Mouse (Mus musculus) hindbrain, embryonic 15.5 days (tissue): Measurements from ENCODE around the gene Rora. TPM values are rescaled to one million over a fixed set of nuclear protein-coding genes. Genes with fewer than 3 reads are reported as not detected.
A peak's percentile ranks its signal among the peaks of the same experiment; 100 is the strongest.

Source experiments
- ATAC-seq: fragments of 200-750 bp; cut with Nextera tagmentation; 2 replicates; pipeline ENCODE4 v1.8.0; 2017; ENCODE audit warnings: low read depth, moderate number of reproducible peaks, moderate TSS enrichment; ENCODE audit not compliant: low FRiP score
- H3K27ac ChIP-seq: fragments of 300-500 bp; sonication (generic); replicated peaks from 2 replicates; pipeline ENCODE4 v1.5.1; 2015; ENCODE audit warnings: mild to moderate bottlenecking, inconsistent platforms
- H3K27me3 ChIP-seq: fragments of 300-500 bp; sonication (generic); 2 replicates; pipeline ENCODE4 v1.6.1; 2015; ENCODE audit warnings: control low read depth, inconsistent platforms
- H3K36me3 ChIP-seq: fragments of 300-500 bp; sonication (generic); 2 replicates; pipeline ENCODE4 v1.6.1; 2015; ENCODE audit warnings: control low read depth, inconsistent platforms
- H3K4me1 ChIP-seq: fragments of 300-500 bp; sonication (generic); replicated peaks from 2 replicates; pipeline ENCODE4 v1.6.1; 2015; ENCODE audit warnings: control low read depth, inconsistent platforms
- H3K4me2 ChIP-seq: fragments of 300-500 bp; sonication (generic); 2 replicates; pipeline ENCODE4 v1.6.1; 2015; ENCODE audit warnings: moderate library complexity, mild to moderate bottlenecking, inconsistent platforms
- H3K4me3 ChIP-seq: fragments of 300-500 bp; sonication (generic); 2 replicates; pipeline ENCODE4 v1.5.1; 2015; ENCODE audit warnings: mild to moderate bottlenecking, inconsistent platforms
- H3K9ac ChIP-seq: fragments of 300-500 bp; sonication (generic); 2 replicates; pipeline ENCODE4 v1.6.1; 2015; ENCODE audit warnings: inconsistent platforms
- H3K9me3 ChIP-seq: fragments of 300-500 bp; sonication (generic); 2 replicates; pipeline ENCODE4 v1.6.1; 2016; ENCODE audit warnings: control low read depth, inconsistent platforms
- WGBS: fragments of 180-500 bp; shearing (Covaris S2); methylation state at CpG from one replicate; pipeline ENCODE4 v1.1.7; 2015; 5-methylcytosine and 5-hydroxymethylcytosine counted together
- polyA plus RNA-seq: library from polyadenylated mRNA; unstranded; fragments of >200 nt; fragmentation: Nextera tagmentation; extraction: Ambion mirVana; gene quantifications from 2 replicates; pipeline ENCODE4 v1.2.1, GENCODE M21; 2015

Rora gene
- polyA plus RNA-seq, 1 experiment from 2014 or later: 48.5 TPM

DNA sequence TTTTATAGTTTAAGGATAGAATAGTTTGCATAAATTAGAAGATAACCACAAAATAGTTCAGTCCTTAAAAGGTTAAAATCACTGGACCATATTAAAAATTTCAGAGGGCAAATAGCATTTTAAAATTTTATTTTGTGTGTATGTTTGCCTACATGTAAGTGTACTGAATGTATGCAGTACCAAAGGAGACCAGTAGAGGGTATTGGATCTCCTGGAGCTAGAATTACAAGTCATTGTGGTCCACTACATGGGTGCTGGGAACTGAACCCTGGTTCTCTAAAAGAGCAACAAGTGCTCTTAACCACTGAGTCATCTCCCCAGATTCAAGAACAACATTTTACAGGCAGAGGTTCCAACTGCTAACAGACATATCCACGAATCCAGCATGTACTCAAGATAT lies 493.4 kb downstream of the Rora start:
- H3K4me1 ChIP-seq: 0 out of 2 replicates have a peak, but pooled peaks cover 6% of the 10 kb centered on the region
- no peak for ATAC-seq
- H3K27ac ChIP-seq: no peak overlapping the region
- no peak overlapping the region for H3K4me2 ChIP-seq
- no peak overlapping the region for H3K4me3 ChIP-seq
- H3K36me3 ChIP-seq: no peaks in the 10 kb centered on the region
- H3K27me3 ChIP-seq: no peaks in the 10 kb centered on the region
- WGBS: 97% methylated on average over 1 of the region's 1 CpGs
- H3K9me3 ChIP-seq: no peaks in the 10 kb centered on the region
- H3K9ac ChIP-seq: no peak overlapping the region

DNA sequence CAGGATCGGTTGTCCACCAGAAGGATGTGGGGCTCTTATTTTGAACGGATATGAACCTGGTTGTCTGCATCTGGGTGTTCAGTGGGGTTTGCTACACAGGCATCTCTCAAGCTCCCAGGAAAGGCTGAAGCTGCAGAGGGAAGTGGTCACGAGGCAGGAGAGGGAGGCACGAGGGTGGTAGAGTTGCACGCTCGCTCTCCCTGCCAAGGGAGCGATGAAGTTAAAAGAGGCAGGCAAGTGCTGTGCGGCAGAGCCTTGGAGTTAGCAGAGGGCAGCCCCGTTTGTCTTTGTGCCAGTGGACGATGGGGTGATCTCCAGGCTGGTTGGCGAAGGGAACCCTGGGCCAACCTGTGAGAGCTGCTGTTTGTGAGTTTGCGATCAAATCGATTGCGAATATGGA lies 496.6 kb downstream of the Rora start:
- Histone ChIP-seq H3K4me3 (no peak overlapping the region), H3K27me3 (no peaks in the 10 kb centered on the region), H3K4me1 (0 out of 2 replicates have a peak, but pooled peaks cover 6% of the 10 kb centered on the region), H3K27ac (peak overlapping the region; percentile 49; the same call in 1 of the 2 replicates), H3K9ac (no peak overlapping the region), H3K4me2 (no peak overlapping the region), H3K36me3 (no peaks in the 10 kb centered on the region), H3K9me3 (no peaks in the 10 kb centered on the region)
- 44% methylated on average over 14 of the region's 14 CpGs for WGBS
- 0 out of 2 replicates have a peak, but pooled peaks have one; percentile 54 for ATAC-seq

DNA sequence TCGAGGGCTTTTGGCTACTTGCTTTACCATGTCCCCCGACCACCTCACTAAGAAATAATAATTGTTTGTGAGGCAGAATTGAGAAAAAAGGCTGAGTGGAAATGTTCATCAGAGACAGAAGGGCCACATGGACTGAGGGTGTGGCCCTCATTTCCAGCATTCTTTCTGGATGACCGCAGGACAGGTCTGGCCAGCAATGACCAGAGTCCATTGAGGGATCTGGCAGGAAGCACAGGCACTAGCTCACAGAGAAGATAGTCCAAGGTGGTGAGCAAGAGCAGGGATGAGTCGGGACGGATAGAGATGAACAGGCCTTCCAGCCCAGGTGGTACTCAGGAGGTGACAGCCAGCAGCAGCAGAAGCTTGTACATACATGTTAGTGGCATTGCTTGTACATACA lies 501.1 kb downstream of the Rora start:
- H3K27me3 ChIP-seq: no peaks in the 10 kb centered on the region

DNA sequence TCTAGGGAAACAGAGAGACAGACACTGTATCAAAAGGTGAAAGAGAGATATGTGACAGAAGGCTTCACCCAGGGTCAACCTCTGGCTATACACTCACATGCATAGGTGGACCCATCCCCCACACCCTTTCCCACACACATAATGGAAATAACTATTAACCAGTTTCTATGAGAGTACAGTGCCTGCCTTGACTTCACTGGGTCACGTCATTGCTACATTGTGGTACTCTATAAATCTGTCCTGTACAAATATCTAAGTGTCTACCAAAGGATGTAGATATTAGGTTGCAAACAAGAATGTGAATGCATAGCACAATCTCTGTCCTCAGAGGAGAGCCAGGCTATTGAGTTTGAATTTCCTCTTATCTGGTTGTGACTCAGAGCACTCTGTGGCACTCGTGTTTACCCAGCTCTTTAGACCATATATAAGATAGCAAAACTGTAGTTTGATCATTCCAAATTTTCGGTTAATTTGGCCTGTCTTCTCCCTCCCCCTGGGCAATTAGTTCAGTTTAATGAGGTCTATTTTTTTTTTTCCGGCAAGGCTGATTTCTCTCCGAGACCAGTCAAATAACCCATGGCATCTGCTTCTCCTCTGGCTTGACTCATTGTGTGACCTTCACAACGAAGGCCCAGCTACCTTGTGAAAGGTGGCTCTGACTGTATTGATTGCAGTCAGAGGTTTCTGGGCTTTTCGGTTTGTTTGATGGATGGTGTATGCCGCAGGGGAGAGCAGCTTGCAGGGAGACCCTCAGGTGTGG lies 502.4 kb downstream of the Rora start:
- WGBS: 73% methylated on average over 8 of the region's 8 CpGs
- Histone ChIP-seq H3K4me2 (no peak overlapping the region), H3K27ac (no peak overlapping the region), H3K36me3 (no peaks in the 10 kb centered on the region), H3K4me3 (no peak overlapping the region), H3K4me1 (no peaks in the 10 kb centered on the region), H3K9ac (no peak overlapping the region), H3K27me3 (no peaks in the 10 kb centered on the region), H3K9me3 (no peaks in the 10 kb centered on the region)
- ATAC-seq: no peak

More for the DNA sequence above, 501.1 kb downstream of the Rora start:
- Histone ChIP-seq H3K4me3 (no peak overlapping the region), H3K9ac (no peak overlapping the region), H3K4me1 (0 out of 2 replicates have a peak, but pooled peaks cover 6% of the 10 kb centered on the region), H3K27ac (no peak overlapping the region), H3K4me2 (no peak overlapping the region), H3K36me3 (no peaks in the 10 kb centered on the region), H3K9me3 (no peaks in the 10 kb centered on the region)
- no peak for ATAC-seq
- WGBS: 95% methylated on average over 5 of the region's 5 CpGs

DNA sequence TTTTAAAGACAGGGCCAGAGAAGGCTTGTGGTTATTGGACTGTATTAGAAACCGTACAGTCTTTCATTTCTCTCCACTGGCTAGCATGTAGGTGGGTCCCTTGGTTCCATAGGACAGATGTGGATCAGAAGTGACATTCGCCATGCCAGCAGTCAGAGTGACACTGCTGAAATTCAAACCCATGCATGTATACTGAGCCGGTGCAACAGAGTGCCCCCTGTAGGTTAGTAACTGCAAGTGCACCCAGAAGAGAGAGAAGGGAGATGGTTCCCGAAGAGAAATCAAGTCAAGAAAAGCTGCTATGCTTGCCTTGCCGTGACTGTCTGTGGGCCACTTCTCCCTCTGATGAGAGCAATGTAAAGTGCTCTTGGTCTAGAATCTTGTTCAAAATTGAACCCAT lies 507.2 kb downstream of the Rora start:
- Histone ChIP-seq H3K9me3 (no peaks in the 10 kb centered on the region), H3K4me3 (no peak overlapping the region), H3K9ac (no peak overlapping the region), H3K36me3 (no peaks in the 10 kb centered on the region), H3K4me1 (no peaks in the 10 kb centered on the region), H3K27ac (no peak overlapping the region), H3K27me3 (no peaks in the 10 kb centered on the region), H3K4me2 (no peak overlapping the region)
- WGBS: 89% methylated on average over 5 of the region's 5 CpGs
- ATAC-seq: no peak

DNA sequence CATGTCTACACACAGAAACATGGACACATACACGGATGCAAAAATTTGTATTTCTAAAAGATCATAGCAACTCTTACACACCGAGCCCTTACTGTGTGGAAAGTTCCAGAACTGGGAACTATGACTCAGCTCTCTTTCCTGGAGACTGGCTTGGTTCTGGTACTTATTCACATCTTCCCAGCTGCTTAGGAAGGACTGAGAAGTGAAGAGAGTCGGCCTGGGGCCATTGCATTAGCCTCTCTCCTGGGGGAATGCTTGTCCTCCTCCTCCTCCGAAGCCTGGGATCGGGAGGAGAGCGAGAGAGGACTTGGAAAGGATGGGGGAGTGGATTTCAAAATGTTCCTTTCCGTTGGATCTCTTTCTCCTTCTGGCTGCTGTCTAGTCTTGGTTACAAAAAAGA lies 511.1 kb downstream of the Rora start:
- H3K27me3 ChIP-seq: no peaks in the 10 kb centered on the region
- H3K27ac ChIP-seq: no peak overlapping the region
- no peak for ATAC-seq
- H3K36me3 ChIP-seq: no peaks in the 10 kb centered on the region
- H3K9me3 ChIP-seq: no peaks in the 10 kb centered on the region
- no peak overlapping the region for H3K9ac ChIP-seq
- no peak overlapping the region for H3K4me2 ChIP-seq
- H3K4me3 ChIP-seq: no peak overlapping the region
- WGBS: 68% methylated on average over 7 of the region's 7 CpGs
- H3K4me1 ChIP-seq: no peaks in the 10 kb centered on the region

DNA sequence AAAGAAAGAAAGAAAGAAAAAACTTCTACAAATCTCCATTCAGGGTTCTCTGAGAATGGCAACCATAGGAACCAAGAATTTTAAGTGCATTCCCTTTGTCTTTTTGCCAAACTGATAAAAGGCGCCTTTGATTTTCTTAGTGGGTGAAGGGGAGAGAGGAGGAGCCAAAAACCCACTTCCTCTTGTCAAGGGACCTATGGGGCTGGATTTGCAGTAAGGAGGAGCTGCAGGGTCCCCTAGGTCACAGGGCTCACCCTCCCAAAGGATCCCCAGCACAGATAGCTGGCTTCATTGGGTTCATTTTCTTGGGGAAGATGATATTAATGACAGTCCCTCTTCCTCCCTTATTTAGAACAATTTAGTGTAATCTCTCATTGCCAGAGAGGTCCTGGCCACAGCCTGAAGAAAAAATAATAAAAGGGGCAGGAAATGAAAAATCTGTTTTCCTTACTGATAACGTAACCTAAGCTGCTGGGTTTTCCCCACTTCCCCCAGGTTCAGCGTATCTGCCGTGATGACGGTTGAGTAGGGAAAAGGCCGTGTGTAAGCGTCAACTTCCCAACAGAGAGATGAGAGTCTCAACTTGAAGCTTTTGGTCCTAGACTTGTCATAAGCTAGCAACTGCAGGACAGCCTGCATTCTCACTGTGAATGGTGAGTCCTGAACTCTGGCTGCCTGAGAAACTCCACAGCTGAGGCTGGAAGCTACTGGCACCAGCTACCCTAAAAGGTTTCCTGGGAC lies 511.7 kb downstream of the Rora start:
- no peaks in the 10 kb centered on the region for H3K27me3 ChIP-seq
- H3K36me3 ChIP-seq: no peaks in the 10 kb centered on the region
- H3K9me3 ChIP-seq: no peaks in the 10 kb centered on the region
- no peaks in the 10 kb centered on the region for H3K4me1 ChIP-seq
- H3K27ac ChIP-seq: no peak overlapping the region
- no peak for ATAC-seq
- no peak overlapping the region for H3K4me2 ChIP-seq
- 76% methylated on average over 7 of the region's 7 CpGs for WGBS
- no peak overlapping the region for H3K4me3 ChIP-seq
- H3K9ac ChIP-seq: no peak overlapping the region

DNA sequence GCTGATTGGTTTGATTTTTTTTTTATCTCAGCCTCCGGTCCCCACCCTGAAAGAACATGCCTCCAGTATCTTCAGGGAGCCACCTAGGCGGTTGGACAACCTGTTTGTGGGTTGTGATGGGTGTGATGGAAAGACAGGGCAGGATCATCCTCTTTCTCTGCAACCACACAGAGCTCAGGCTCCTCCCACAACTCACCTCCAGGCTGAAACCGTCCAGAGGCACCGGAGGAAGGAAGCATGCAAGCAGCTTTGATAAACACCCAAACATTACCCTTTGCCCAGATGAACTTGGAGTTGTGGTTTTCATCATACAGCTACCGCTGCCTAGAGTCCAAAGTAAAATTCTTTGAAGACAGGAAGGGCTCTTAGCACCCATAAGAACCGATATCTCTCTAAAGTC lies 520.5 kb downstream of the Rora start:
- H3K9ac ChIP-seq: no peak overlapping the region
- no peak for ATAC-seq
- no peaks in the 10 kb centered on the region for H3K9me3 ChIP-seq
- no peaks in the 10 kb centered on the region for H3K27me3 ChIP-seq
- WGBS: 83% methylated on average over 6 of the region's 6 CpGs
- no peak overlapping the region for H3K4me3 ChIP-seq
- no peak overlapping the region for H3K27ac ChIP-seq
- H3K36me3 ChIP-seq: no peaks in the 10 kb centered on the region
- H3K4me2 ChIP-seq: no peak overlapping the region
- no peaks in the 10 kb centered on the region for H3K4me1 ChIP-seq

DNA sequence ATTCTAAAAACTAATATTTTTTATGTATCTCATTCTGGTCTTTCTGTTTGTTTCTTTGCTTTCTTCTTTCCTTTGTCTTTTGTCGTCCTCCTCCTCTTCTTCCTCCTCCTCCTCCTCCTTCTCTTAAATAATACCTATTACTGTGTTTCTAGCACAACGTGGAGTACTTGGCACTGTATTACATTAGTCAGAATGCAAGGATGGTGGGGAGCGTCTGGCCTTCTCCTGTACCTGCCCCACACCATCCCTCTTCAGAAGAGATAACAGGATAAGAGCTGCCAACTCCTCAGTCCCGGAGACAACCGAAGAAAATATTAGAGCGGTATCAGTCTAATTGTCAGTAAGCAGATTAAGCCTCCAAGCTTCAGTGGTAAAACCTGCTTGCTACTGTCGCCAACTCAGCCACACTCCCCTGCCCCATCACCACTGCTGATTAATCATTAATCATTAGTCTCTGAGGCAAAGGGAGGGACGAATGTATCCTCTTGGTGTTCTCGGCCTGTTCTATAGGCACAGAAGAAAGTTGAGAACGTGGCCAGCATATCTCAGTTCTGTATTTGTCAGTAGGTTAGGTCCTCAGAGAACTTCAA lies 521.0 kb downstream of the Rora start:
- Histone ChIP-seq H3K4me2 (no peak overlapping the region), H3K36me3 (no peaks in the 10 kb centered on the region), H3K9ac (no peak overlapping the region), H3K4me3 (no peak overlapping the region), H3K27me3 (no peaks in the 10 kb centered on the region), H3K9me3 (no peaks in the 10 kb centered on the region), H3K4me1 (no peaks in the 10 kb centered on the region), H3K27ac (no peak overlapping the region)
- WGBS: 66% methylated on average over 10 of the region's 10 CpGs
- no peak for ATAC-seq

DNA sequence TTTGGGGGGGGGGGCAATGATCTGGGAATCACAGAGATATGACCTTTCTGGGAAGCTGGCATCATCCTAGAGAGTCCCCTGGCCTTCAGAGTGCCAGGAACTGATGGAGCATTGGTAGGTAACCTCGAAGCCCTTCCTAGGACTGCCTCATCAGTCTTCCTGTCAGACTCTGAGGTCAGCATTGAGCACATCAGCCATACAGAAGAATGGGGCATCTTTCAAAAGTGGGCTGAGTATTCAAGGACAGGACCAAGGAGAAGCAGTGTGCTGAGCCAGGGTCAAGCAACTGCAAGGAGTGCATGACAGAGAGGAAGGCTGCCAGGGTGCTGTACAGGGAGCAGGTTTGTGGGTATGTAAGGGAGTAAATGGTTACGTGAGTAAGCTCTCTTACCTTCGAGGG lies 523.4 kb downstream of the Rora start:
- Histone ChIP-seq H3K9ac (no peak overlapping the region), H3K4me2 (no peak overlapping the region), H3K27ac (no peak overlapping the region), H3K4me1 (no peaks in the 10 kb centered on the region), H3K36me3 (no peaks in the 10 kb centered on the region), H3K9me3 (no peaks in the 10 kb centered on the region), H3K27me3 (no peaks in the 10 kb centered on the region), H3K4me3 (no peak overlapping the region)
- no peak for ATAC-seq
- WGBS: 82% methylated on average over 3 of the region's 3 CpGs

DNA sequence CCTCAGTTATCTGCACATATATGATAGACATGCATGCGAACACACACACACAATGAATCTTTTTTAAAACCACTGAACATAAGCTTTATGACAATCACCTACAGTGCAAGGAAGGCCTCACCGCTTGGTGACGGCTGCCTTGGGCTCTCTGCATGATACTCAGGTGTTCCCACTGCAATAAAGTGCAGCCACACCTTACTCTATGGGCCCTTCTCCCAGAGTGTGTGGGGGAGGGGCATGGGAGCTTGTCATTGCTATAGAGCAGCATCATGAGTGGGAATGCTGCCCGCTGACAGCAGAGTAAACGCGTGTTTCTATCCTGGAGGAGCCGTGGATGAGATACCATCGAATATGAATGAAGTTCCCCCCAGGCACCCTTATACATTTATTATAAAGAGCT lies 525.6 kb downstream of the Rora start:
- H3K27me3 ChIP-seq: no peaks in the 10 kb centered on the region
- H3K9me3 ChIP-seq: no peaks in the 10 kb centered on the region
- WGBS: 91% methylated on average over 8 of the region's 8 CpGs
- no peak overlapping the region for H3K4me2 ChIP-seq
- H3K36me3 ChIP-seq: no peaks in the 10 kb centered on the region
- no peak overlapping the region for H3K9ac ChIP-seq
- no peaks in the 10 kb centered on the region for H3K4me1 ChIP-seq
- H3K27ac ChIP-seq: no peak overlapping the region
- ATAC-seq: no peak
- no peak overlapping the region for H3K4me3 ChIP-seq

DNA sequence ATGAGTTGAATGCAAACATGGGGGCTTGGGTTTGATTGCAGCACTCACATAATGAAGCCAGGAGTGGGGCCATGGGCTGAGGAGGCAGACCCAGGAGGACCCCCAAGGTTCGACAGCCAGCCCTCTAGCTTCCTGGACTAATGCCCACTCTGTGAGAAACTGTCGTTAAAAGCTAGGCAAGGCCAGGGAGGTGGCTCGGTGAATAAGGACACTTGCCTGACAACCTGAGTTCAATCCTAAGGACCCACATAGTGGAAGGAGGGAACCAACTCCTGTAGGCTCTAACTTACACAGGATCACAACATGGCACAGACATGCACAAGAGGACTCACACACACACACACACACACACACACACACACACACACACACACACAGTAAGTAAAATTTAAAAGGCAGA lies 527.4 kb downstream of the Rora start:
- 41% methylated on average over 3 of the region's 3 CpGs for WGBS

More for the DNA sequence above, 527.4 kb downstream of the Rora start:
- H3K9me3 ChIP-seq: no peaks in the 10 kb centered on the region
- ATAC-seq: no peak
- H3K36me3 ChIP-seq: no peaks in the 10 kb centered on the region
- no peak overlapping the region for H3K27ac ChIP-seq
- no peak overlapping the region for H3K4me2 ChIP-seq
- no peaks in the 10 kb centered on the region for H3K27me3 ChIP-seq
- H3K9ac ChIP-seq: no peak overlapping the region
- H3K4me3 ChIP-seq: no peak overlapping the region
- H3K4me1 ChIP-seq: no peaks in the 10 kb centered on the region
